Mouse (Mus musculus) CH12.LX (cell line): ENCODE measurements around the gene Pnpla2.

Source experiments
- CHD1 ChIP-seq: IDR thresholded peaks from 2 replicates; pipeline ENCODE4 v1.6.1; 2012; ENCODE audit warnings: low read depth, low read length, improper control_type of control experiment, inconsistent platforms
- CTCF ChIP-seq, 2 experiments: IDR thresholded peaks in 1 of 2; conservative IDR thresholded peaks in 1 of 2; 2 replicates each; pipeline ENCODE4 v1.5.1; 2011 to 2012; ENCODE audit warnings: low read depth in 2 of 2, low read length in 2 of 2, improper control_type of control experiment in 1 of 2, inconsistent platforms in 1 of 2, mild to moderate bottlenecking in 1 of 2, moderate library complexity in 1 of 2
- EP300 ChIP-seq: IDR thresholded peaks from 2 replicates; pipeline ENCODE4 v1.6.1; 2011; ENCODE audit warnings: low read length, improper control_type of control experiment
- JUN ChIP-seq: IDR thresholded peaks from 2 replicates; pipeline ENCODE4 v1.6.1; 2011; ENCODE audit warnings: low read depth, mild to moderate bottlenecking, low read length, improper control_type of control experiment, moderate library complexity; ENCODE audit not compliant: insufficient read depth
- POLR2A ChIP-seq: IDR thresholded peaks from 2 replicates; pipeline ENCODE4 v1.6.1; 2011; ENCODE audit warnings: low read depth, mild to moderate bottlenecking, improper control_type of control experiment, low read length
- POLR2AphosphoS2 ChIP-seq: IDR thresholded peaks from 2 replicates; pipeline ENCODE4 v1.6.1; 2011; ENCODE audit warnings: low read depth, low read length, improper control_type of control experiment
- TBP ChIP-seq: conservative IDR thresholded peaks from 2 replicates; pipeline ENCODE4 v1.6.1; 2011; ENCODE audit warnings: low read depth, low read length, improper control_type of control experiment
- UBTF ChIP-seq: IDR thresholded peaks from 2 replicates; pipeline ENCODE4 v1.6.1; 2012; ENCODE audit warnings: low read depth, mild to moderate bottlenecking, inconsistent platforms, low read length, improper control_type of control experiment, moderate library complexity
- USF2 ChIP-seq: conservative IDR thresholded peaks from 2 replicates; pipeline ENCODE4 v1.6.1; 2011; ENCODE audit warnings: low read depth, low read length, improper control_type of control experiment

DNA sequence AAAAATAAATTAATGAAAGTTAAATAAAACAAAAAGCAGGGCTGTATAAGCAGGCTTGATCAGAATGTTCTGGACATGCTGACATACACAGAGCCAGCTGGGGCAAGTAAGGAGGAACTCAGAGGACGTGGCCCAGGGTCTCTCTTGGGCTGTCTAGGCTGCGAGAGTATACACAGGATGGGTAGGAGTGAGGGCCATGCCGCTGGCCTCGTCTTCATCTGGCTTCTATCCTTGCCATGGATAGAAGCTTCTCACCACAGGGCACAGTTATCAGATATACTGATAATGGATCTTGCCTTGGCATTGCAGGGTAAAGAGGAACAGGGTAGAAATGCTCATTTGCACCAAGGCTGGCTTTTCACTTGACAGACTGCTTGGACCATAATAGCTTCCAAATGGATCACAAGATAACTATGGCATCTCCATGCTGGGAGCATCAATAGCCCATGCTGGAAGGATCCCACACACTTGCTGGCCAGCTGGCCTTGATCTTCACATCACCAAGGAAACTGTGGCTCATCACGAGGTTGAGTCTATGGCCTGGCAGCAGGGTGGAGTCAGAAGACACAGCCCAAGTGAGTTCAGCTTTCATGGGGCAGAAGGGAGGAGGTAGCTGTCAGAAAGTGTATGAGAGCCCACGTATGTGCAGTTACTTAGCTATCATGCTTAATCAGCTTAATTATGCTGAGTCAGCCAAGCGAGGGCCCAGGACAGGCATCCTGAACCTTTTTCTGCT is 47.0 kb downstream of the Pnpla2 start:
- TF ChIP-seq POLR2A (no peak), USF2 (no peak), CHD1 (no peak), CTCF (conservative IDR thresholded peaks at IDR 0.05 in 1 of 2, IDR thresholded peaks at IDR 0.05 in 1 of 2; ENCODE audit: low read depth in 2 of 2, low read length in 2 of 2) (no peak), EP300 (no peak), TBP (no peak), UBTF (no peak), JUN (no peak), POLR2AphosphoS2 (no peak)
